Mouse (Mus musculus): ENCODE measurements at regions not wholly inside any gene's neighbourhood (a gene's known extent, or its start where the extent isn't known, plus 50 kb on each side); places are given as distances from the start of the nearest gene placed in this dataset.
A peak's percentile ranks its signal among the peaks of the same experiment; 100 is the strongest.

DNA sequence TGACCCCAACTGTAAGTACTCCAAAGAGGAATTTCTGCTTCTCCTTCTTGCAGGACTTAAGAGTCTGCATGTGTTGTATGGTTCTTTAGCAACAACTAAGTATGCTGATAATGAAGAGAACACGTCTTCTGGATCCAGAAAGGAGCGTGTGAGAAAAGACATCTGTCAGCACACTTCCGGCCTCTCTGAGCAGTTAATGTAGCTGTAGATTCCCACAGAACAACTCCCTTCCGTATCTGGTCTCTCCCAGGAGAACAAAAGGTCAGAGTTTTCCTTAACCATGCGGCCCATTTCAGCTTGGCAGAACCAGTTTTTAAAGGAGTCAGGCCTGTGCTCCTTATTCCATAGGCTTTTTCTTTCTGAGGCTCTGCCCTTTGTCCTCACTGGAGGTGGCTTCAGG lies 159.0 kb downstream of the Tmx1 start:
- Histone ChIP-seq H3K36me3 (ENCODE audit: insufficient read depth, low read length) (no peaks in the 10 kb centered on the region), H3K27me3 (replicated peaks; ENCODE audit: insufficient read depth, low read length) (no peaks in the 10 kb centered on the region), H3K27ac (ENCODE audit: low read length) (peak overlapping the region; percentile 64), H3K4me1 (ENCODE audit: insufficient read depth, low read depth, low read length) (peaks cover 8% of the 10 kb centered on the region; the same call in 1 of the 2 replicates), H3K9me3 (ENCODE audit: low read length) (no peaks in the 10 kb centered on the region), H3K9ac (replicated peaks; ENCODE audit: low read depth) (no peak overlapping the region), H3K4me2 (replicated peaks; ENCODE audit: low read depth, low read length) (no peak overlapping the region), H3K4me3 (ENCODE audit: low read depth, low read length) (no peak overlapping the region)
- ATAC-seq (peak; percentile 72), DNase-seq (ENCODE audit: low spot score) (peak; percentile 82)
- WGBS: 53% methylated on average over 5 of the region's 5 CpGs
- TF ChIP-seq EP300 (IDR thresholded peaks at IDR 0.05): peak; percentile 59
- TF ChIP-seq CTCF (IDR thresholded peaks at IDR 0.05): no peak

GRCm38 (mm10) chr12:70613244-70613643 lies 160.3 kb downstream of the Tmx1 start:
- Histone ChIP-seq H3K9me3 (ENCODE audit: low read length) (no peaks in the 10 kb centered on the region), H3K4me1 (ENCODE audit: insufficient read depth, low read depth, low read length) (peaks cover 8% of the 10 kb centered on the region; the same call in 1 of the 2 replicates), H3K4me3 (ENCODE audit: low read depth, low read length) (no peak overlapping the region), H3K27me3 (replicated peaks; ENCODE audit: insufficient read depth, low read length) (no peaks in the 10 kb centered on the region), H3K36me3 (ENCODE audit: insufficient read depth, low read length) (no peaks in the 10 kb centered on the region), H3K27ac (ENCODE audit: low read length) (no peak overlapping the region), H3K9ac (replicated peaks; ENCODE audit: low read depth) (no peak overlapping the region), H3K4me2 (replicated peaks; ENCODE audit: low read depth, low read length) (no peak overlapping the region)
- 59% methylated on average over 5 of the region's 5 CpGs for WGBS
- no peak for ATAC-seq
- TF ChIP-seq EP300 (IDR thresholded peaks at IDR 0.05) (peak; percentile 44; the same call in 1 of the 2 replicates), CTCF (IDR thresholded peaks at IDR 0.05) (no peak)
- peak; percentile 30 for DNase-seq (ENCODE audit: low spot score)

- DNase-seq (ENCODE audit: low spot score) (no peak), ATAC-seq (no peak)
- Histone ChIP-seq H3K4me2 (replicated peaks; ENCODE audit: low read depth, low read length) (no peak overlapping the region), H3K4me3 (ENCODE audit: low read depth, low read length) (no peak overlapping the region), H3K27ac (ENCODE audit: low read length) (no peak overlapping the region), H3K9me3 (ENCODE audit: low read length) (no peaks in the 10 kb centered on the region), H3K36me3 (ENCODE audit: insufficient read depth, low read length) (no peaks in the 10 kb centered on the region), H3K9ac (replicated peaks; ENCODE audit: low read depth) (no peak overlapping the region), H3K4me1 (ENCODE audit: insufficient read depth, low read depth, low read length) (peaks cover 4% of the 10 kb centered on the region; the same call in 1 of the 2 replicates), H3K27me3 (replicated peaks; ENCODE audit: insufficient read depth, low read length) (no peaks in the 10 kb centered on the region)
- 53% methylated on average over 2 of the region's 2 CpGs for WGBS
- TF ChIP-seq EP300 (IDR thresholded peaks at IDR 0.05) (no peak), CTCF (IDR thresholded peaks at IDR 0.05) (no peak)
These were observed 161.2 kb downstream of the Tmx1 start for GRCm38 (mm10) chr12:70614101-70614500.

DNA sequence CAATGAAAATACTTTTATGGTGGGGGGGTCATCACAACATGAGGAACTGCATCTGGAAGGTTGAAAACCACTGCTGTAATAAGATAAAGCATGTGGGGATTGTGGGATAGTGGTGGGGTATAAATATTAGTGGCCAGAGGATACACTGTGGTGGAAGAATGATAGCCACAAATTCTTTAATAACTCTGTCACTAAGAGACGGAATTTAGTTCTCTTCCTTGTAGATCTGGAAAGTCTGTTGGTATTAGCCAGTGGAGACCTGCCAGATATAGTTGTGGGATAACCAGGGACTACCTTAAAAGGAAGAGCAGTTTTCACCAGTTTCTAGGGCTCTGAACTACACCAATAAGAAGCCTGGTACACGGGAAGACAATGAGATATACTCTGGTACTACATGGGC lies 161.8 kb downstream of the Tmx1 start:
- H3K4me1 ChIP-seq (ENCODE audit: insufficient read depth, low read depth, low read length): peaks cover 4% of the 10 kb centered on the region; the same call in 1 of the 2 replicates
- 93% methylated on average over 2 of the region's 2 CpGs for WGBS
- no peaks in the 10 kb centered on the region for H3K27me3 ChIP-seq (replicated peaks; ENCODE audit: insufficient read depth, low read length)
- H3K27ac ChIP-seq (ENCODE audit: low read length): no peak overlapping the region
- ATAC-seq (no peak), DNase-seq (ENCODE audit: low spot score) (no peak)
- TF ChIP-seq CTCF (IDR thresholded peaks at IDR 0.05) (no peak), EP300 (IDR thresholded peaks at IDR 0.05) (no peak)
- H3K9me3 ChIP-seq (ENCODE audit: low read length): no peaks in the 10 kb centered on the region
- no peaks in the 10 kb centered on the region for H3K36me3 ChIP-seq (ENCODE audit: insufficient read depth, low read length)
- H3K4me2 ChIP-seq (replicated peaks; ENCODE audit: low read depth, low read length): no peak overlapping the region
- no peak overlapping the region for H3K9ac ChIP-seq (replicated peaks; ENCODE audit: low read depth)
- no peak overlapping the region for H3K4me3 ChIP-seq (ENCODE audit: low read depth, low read length)

DNA sequence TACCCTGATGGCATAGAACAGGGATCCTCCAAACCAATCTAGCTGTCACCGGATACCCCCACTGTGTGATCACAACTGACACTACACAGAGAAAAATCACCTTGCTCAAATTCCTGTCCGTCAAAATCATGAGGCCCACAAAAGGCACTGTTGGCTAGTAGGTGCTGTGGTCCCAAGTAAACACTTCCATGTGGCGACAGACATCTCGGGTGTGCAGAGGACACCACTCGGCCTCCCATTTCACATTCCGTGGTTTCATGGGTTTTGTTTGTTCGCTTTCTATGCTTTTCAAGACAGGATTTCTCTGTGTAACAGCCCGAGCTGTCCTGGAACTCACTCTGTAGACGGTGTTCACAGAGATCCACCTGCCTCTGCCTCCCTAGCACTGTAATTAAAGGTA lies 162.2 kb downstream of the Tmx1 start:
- H3K9ac ChIP-seq (replicated peaks; ENCODE audit: low read depth): no peak overlapping the region
- no peak for DNase-seq (ENCODE audit: low spot score)
- no peaks in the 10 kb centered on the region for H3K27me3 ChIP-seq (replicated peaks; ENCODE audit: insufficient read depth, low read length)
- H3K27ac ChIP-seq (ENCODE audit: low read length): no peak overlapping the region
- 93% methylated on average over 9 of the region's 9 CpGs for WGBS
- H3K36me3 ChIP-seq (ENCODE audit: insufficient read depth, low read length): no peaks in the 10 kb centered on the region
- H3K4me1 ChIP-seq (ENCODE audit: insufficient read depth, low read depth, low read length): peaks cover 4% of the 10 kb centered on the region; the same call in 1 of the 2 replicates
- no peak overlapping the region for H3K4me3 ChIP-seq (ENCODE audit: low read depth, low read length)
- H3K9me3 ChIP-seq (ENCODE audit: low read length): no peaks in the 10 kb centered on the region
- TF ChIP-seq CTCF (IDR thresholded peaks at IDR 0.05) (no peak), EP300 (IDR thresholded peaks at IDR 0.05) (no peak)
- no peak for ATAC-seq
- no peak overlapping the region for H3K4me2 ChIP-seq (replicated peaks; ENCODE audit: low read depth, low read length)

- H3K36me3 ChIP-seq (ENCODE audit: insufficient read depth, low read length): no peaks in the 10 kb centered on the region
- no peak for ATAC-seq
- no peak overlapping the region for H3K9ac ChIP-seq (replicated peaks; ENCODE audit: low read depth)
- no peak for DNase-seq (ENCODE audit: low spot score)
- WGBS: 65% methylated on average over 4 of the region's 4 CpGs
- H3K4me2 ChIP-seq (replicated peaks; ENCODE audit: low read depth, low read length): no peak overlapping the region
- H3K27ac ChIP-seq (ENCODE audit: low read length): no peak overlapping the region
- H3K9me3 ChIP-seq (ENCODE audit: low read length): no peaks in the 10 kb centered on the region
- peaks cover 4% of the 10 kb centered on the region; the same call in 1 of the 2 replicates for H3K4me1 ChIP-seq (ENCODE audit: insufficient read depth, low read depth, low read length)
- no peak overlapping the region for H3K4me3 ChIP-seq (ENCODE audit: low read depth, low read length)
- no peak for TF ChIP-seq CTCF (IDR thresholded peaks at IDR 0.05)
- no peak for TF ChIP-seq EP300 (IDR thresholded peaks at IDR 0.05)
- no peaks in the 10 kb centered on the region for H3K27me3 ChIP-seq (replicated peaks; ENCODE audit: insufficient read depth, low read length)
These were observed 163.2 kb downstream of the Tmx1 start for GRCm38 (mm10) chr12:70616049-70616448.

DNA sequence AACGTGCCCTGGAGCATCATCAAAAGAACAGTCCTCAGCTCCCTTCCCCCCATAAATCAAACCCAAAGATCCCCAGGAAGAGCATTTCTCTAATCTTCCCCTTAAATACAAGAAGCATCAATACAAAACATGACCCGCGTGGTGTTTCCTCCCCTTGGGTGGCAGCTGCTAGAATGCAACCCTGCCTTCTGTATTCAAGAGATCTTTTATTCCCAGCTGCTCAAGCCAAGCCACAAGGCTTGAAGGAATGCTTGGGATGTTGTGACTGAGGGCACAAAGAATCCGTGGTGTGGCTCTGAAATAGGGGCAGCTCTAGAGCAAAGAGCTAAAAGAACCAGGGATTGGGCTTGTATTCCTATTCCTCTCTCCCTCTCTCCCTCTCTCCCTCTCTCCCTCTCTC lies 163.6 kb downstream of the Tmx1 start:
- Histone ChIP-seq H3K27ac (ENCODE audit: low read length) (no peak overlapping the region), H3K4me1 (ENCODE audit: insufficient read depth, low read depth, low read length) (peaks cover 4% of the 10 kb centered on the region; the same call in 1 of the 2 replicates), H3K4me2 (replicated peaks; ENCODE audit: low read depth, low read length) (no peak overlapping the region), H3K36me3 (ENCODE audit: insufficient read depth, low read length) (no peaks in the 10 kb centered on the region), H3K27me3 (replicated peaks; ENCODE audit: insufficient read depth, low read length) (no peaks in the 10 kb centered on the region), H3K4me3 (ENCODE audit: low read depth, low read length) (no peak overlapping the region), H3K9ac (replicated peaks; ENCODE audit: low read depth) (no peak overlapping the region), H3K9me3 (ENCODE audit: low read length) (no peaks in the 10 kb centered on the region)
- WGBS: 29% methylated on average over 4 of the region's 4 CpGs
- TF ChIP-seq EP300 (IDR thresholded peaks at IDR 0.05): peak; percentile 39; the same call in 1 of the 2 replicates
- no peak for TF ChIP-seq CTCF (IDR thresholded peaks at IDR 0.05)
- DNase-seq (ENCODE audit: low spot score) (peak; percentile 46), ATAC-seq (no peak)
